Mouse (Mus musculus) cerebellum, adult 2 months (tissue): ENCODE results near the gene Usp46. TPM values are rescaled to one million over a fixed set of nuclear protein-coding genes. Genes with fewer than 3 reads are reported as not detected.
"Not testable (repeated sequence)": the region's sequence is repeated elsewhere in the genome, so short reads cannot be mapped to it uniquely, and the experiment has no call there.

Source experiments
- DNase-seq, 2 experiments: peaks; one replicate each; pipeline ENCODE4 v3.0.0; 2021
- H3K27ac ChIP-seq: fragments of 200-500 bp; 2 replicates; pipeline ENCODE4 v1.5.1; 2012; ENCODE audit warnings: low read length, control low read depth, inconsistent platforms; ENCODE audit not compliant: insufficient read depth
- H3K27me3 ChIP-seq: fragments of 200-500 bp; 2 replicates; pipeline ENCODE4 v1.6.1; 2012; ENCODE audit warnings: inconsistent platforms, mild to moderate bottlenecking, low read length, moderate library complexity; ENCODE audit not compliant: control insufficient read depth, insufficient read depth
- H3K4me1 ChIP-seq: fragments of 200-500 bp; 2 replicates; pipeline ENCODE4 v1.6.1; 2011; ENCODE audit warnings: low read length; ENCODE audit not compliant: control insufficient read depth, insufficient read depth
- H3K4me3 ChIP-seq: fragments of 200-500 bp; replicated peaks from 2 replicates; pipeline ENCODE3; 2011; ENCODE audit warnings: mild to moderate bottlenecking, low read depth, low read length, control low read depth; ENCODE audit not compliant: insufficient read depth
- CTCF ChIP-seq: fragments of 200-500 bp; IDR thresholded peaks from 2 replicates; pipeline ENCODE4 v1.5.1; 2011; ENCODE audit warnings: low read depth, mild to moderate bottlenecking, control low read depth, low read length, moderate library complexity, borderline replicate concordance; ENCODE audit not compliant: insufficient read depth
- POLR2A ChIP-seq: fragments of 200-500 bp; IDR thresholded peaks from 2 replicates; pipeline ENCODE4 v1.6.1; 2011; ENCODE audit warnings: low read length, control low read depth, borderline replicate concordance; ENCODE audit not compliant: insufficient read depth
- WGBS: fragments of 180-500 bp; shearing (Covaris S2); methylation state at CpG from one replicate; pipeline ENCODE4 v1.1.7; 2018; 5-methylcytosine and 5-hydroxymethylcytosine counted together
- polyA plus RNA-seq: library from polyadenylated mRNA; depleted of rRNA; stranded (reverse); fragments of >200 nt; gene quantifications from 2 replicates; pipeline ENCODE4 v1.2.3, GENCODE M21; 2012

Gene Usp46
- polyA plus RNA-seq, 1 experiment: 61.4 TPM

DNA sequence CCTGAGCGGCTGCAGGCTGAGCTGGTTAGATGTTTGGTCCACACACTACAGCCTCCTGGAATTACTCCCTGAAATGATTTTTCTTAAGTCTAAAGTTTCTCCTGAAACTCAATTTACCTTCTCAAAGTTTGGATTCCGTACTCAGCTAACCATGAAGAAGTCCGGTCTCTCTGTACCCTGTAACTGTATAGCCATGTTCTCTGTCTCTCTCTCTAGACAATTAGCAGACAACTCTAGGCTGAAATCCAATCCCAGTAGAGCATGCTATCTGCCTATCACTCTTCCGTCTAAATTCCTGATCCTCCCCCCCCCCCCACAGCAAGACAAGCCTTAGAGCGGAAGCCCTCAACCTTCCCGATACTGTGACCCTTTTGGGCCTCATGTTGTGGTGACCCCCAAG is 13.5 kb upstream of the Usp46 start:
- no peak for DNase-seq
- H3K4me3 ChIP-seq: no peak overlapping the region
- no peak overlapping the region for H3K27ac ChIP-seq
- no peaks in the 10 kb centered on the region for H3K4me1 ChIP-seq
- WGBS: 98% methylated on average over 6 of the region's 6 CpGs
- TF ChIP-seq CTCF (no peak), POLR2A (no peak)
- H3K27me3 ChIP-seq: no peaks in the 10 kb centered on the region

DNA sequence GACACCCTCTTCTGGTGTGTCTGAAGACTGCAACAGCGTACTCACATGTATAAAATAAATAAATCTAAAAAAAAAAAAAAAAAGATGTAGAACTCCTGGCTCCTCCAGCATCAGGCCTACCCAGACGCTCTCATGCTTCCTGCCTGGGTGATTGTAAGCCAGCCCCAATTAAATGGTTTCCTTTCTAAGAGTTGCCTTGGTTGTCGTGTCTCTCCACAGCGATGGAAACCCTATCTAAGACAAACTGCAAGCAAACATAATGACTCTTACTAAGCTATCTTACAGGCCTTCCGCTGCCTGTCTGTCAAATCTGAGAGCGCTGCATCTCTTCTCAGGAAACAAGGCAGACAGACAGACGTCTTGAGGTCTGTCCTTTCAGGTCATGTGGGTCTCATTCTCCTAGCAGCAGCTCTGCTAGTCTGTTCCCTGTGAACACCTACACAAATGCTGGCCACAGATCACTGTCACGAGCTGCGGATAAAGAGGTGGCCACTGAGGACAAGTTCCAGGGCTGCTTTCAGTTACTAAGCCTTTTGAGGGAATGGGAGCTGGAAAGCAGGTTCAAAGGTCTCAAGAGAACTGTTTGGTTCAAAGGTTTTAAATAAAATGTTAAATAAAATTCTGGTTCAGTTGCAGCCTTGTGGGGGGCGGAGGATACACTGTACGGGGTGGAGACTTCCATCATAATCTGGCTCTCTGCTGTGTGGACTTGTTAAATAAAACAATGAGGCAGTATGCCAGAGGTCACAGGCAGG is 10.8 kb upstream of the Usp46 start:
- no peaks in the 10 kb centered on the region for H3K4me1 ChIP-seq
- no peaks in the 10 kb centered on the region; the same call in 1 of the 2 replicates for H3K27me3 ChIP-seq
- WGBS: 92% methylated on average over 11 of the region's 11 CpGs
- DNase-seq: no peak
- TF ChIP-seq POLR2A (no peak), CTCF (no peak)
- H3K4me3 ChIP-seq: no peak overlapping the region
- H3K27ac ChIP-seq: no peak overlapping the region

DNA sequence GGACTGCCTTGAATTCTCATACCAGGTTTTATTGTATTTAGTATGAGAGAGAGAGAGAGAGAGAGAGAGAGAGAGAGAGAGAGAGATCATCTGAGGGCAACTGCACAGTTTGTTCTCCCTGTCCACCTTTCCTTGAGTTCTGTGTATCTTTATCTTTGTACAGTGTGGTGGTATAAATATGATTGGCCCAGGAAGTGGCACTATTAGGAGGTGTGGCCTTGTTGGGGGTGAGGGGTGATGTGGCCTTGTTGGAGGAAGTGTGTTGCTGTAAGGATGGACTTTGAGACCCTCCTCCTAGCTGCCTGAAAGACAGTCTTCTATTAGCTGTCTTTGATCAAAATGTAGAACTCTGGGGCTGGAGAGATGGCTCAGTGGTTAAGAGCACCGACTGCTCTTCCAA is 10.2 kb upstream of the Usp46 start:
- Histone ChIP-seq H3K27me3 (no peaks in the 10 kb centered on the region; the same call in 1 of the 2 replicates), H3K4me1 (no peaks in the 10 kb centered on the region), H3K27ac (no peak overlapping the region), H3K4me3 (no peak overlapping the region)
- TF ChIP-seq POLR2A: no peak
- TF ChIP-seq CTCF: no peak
- WGBS: 100% methylated on average over 1 of the region's 1 CpGs
- no peak for DNase-seq

DNA sequence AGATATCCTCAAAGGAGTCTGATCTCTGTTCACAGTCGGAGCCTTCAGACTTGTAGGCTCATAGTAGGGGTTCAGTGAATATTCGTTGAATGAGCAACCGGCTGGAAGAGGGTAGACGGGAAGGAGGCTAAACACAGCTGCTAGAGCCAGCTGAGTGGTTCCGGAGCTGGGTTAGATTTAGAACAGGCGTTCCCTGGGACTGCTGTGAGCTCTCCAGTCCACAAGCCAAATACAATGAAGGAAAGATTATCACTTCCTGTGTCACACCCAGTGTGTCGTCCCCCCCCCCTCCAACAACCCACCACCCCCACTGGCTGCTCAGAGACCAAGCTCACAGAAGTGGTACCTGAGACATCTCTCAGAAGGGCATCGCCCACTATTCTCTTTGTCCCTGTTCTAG is 9.7 kb upstream of the Usp46 start:
- 52% methylated on average over 8 of the region's 8 CpGs for WGBS
- Histone ChIP-seq H3K27me3 (no peaks in the 10 kb centered on the region; the same call in 1 of the 2 replicates), H3K4me3 (no peak overlapping the region), H3K27ac (no peak overlapping the region), H3K4me1 (no peaks in the 10 kb centered on the region)
- TF ChIP-seq CTCF: no peak
- TF ChIP-seq POLR2A: no peak
- DNase-seq: no peak

DNA sequence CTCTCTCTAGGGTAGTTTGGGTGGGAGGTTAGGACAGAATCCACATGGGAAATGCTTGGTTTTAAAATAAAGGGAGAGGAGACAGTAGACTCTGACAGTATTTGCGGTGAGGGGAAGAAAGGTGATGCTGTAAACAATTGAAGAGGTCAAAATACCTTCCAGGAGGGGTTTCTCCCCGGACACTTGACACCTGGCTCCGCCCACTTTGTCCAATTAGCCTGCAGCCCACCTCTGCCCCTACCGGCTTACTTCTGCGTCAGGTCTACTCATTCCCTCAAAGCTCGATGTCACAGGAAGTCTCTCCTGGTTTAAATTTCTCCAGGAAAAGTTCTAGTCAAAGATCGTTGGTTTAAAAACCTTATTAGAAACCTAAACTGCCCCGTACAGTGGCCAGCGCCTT is 8.5 kb upstream of the Usp46 start:
- 29% methylated on average over 9 of the region's 9 CpGs for WGBS
- Histone ChIP-seq H3K27me3 (no peaks in the 10 kb centered on the region; the same call in 1 of the 2 replicates), H3K27ac (no peak overlapping the region), H3K4me3 (no peak overlapping the region), H3K4me1 (no peaks in the 10 kb centered on the region)
- TF ChIP-seq POLR2A (no peak), CTCF (no peak)
- DNase-seq: no peak

DNA sequence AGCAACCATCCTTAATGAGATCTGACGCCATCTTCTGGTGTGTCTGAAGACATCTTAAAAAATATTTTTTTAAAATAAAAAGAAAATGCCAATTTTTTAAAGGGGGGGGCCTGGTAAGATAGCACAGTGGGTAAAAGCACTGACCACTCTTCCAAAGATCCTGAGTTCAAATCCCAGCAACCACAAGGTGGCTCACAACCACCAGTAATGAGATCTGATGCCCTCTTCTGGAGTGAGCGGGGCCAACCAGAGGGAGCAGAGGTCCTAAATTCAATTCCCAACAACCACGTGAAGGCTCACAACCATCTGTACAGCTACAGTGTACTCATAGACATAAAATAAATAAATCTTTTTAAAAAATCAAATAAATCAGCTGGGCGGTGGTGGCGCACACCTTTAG is 2.3 kb upstream of the Usp46 start:
- H3K4me1 ChIP-seq, H3K4me3 ChIP-seq, H3K27me3 ChIP-seq, DNase-seq, H3K27ac ChIP-seq: not testable (repeated sequence)
- WGBS: 91% methylated on average over 5 of the region's 5 CpGs

DNA sequence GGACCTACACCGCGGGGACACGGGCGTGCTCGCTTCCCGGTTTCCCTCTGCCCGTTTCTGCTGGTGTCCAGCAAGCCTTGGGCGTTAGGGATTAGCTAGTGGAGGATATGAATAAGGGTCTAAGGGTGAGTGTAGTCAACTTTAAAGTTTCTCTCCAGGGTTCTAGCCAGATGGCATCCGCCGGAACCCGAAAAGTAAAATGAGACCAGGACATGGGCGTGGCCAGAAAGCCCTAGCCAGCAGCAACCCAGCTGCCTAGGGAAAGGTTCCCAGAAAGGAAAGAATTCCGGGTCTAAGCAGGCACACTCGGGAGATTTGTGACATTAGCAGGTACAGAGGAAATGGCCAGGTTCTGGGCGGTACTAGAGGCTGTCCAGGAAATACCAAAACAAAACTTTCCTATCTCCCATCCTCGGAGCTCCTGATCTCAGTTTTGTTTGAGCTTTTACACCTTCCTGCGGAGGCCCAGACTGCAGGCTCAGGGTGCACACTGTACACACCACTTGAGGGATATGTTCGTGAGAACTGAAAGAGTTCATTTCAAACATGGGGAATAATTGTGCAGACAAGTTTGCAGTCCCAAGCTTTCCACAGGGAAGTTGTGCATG is 587 bp upstream of the Usp46 start:
- TF ChIP-seq POLR2A (no peak), CTCF (no peak)
- WGBS: under 1% methylated on average over 18 of the region's 18 CpGs
- Histone ChIP-seq H3K4me3 (peak overlapping the region; percentile 92), H3K27me3 (no peaks in the 10 kb centered on the region), H3K27ac (peak overlapping the region; percentile 77), H3K4me1 (peaks cover 14% of the 10 kb centered on the region; the same call in 1 of the 2 replicates)
- peak in 1 of 2 experiments; percentile 80 for DNase-seq

DNA sequence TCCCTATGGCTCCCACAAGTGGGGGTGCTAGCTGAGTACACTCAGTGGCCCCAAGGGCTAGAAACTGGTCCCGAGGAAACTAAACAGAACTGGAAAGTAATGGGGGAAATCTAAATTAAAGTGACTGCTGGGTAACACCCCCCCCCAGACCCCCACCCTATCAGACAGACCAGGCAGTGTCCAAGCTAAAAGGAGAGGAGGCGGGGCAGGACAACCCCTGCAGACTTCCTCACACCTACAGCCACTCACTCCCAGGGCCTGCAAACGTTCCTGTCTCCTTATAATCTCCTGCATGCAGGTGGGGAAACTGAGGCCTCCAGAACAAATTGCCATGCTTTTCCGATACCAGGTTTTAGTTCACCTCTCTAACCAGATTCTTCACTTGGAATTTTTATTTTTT is 885 bp downstream of the Usp46 start:
- H3K27me3 ChIP-seq: no peaks in the 10 kb centered on the region
- peak overlapping the region; percentile 92 for H3K4me3 ChIP-seq
- WGBS: 2% methylated on average over 4 of the region's 4 CpGs
- no peak for TF ChIP-seq POLR2A
- no peak for TF ChIP-seq CTCF
- H3K4me1 ChIP-seq: peaks cover 21% of the 10 kb centered on the region
- H3K27ac ChIP-seq: peak overlapping the region; percentile 89; the same call in 1 of the 2 replicates
- DNase-seq: peak; percentile 37 to 39
